Mouse (Mus musculus) frontal cortex, postnatal 14 days (tissue): Measurements from ENCODE around the gene Kl.

Source experiments
- DNase-seq, 2 experiments: peaks; one replicate each; pipeline ENCODE4 v3.0.0; 2022; ENCODE audit warnings: low spot score in 2 of 2

Gene Kl

GRCm38 (mm10) chr5:151028906-151029305 lies 76.5 kb downstream of the Kl start:
- no peak for DNase-seq

GRCm38 (mm10) chr5:151034715-151035512 lies 82.5 kb downstream of the Kl start:
- DNase-seq: no peak

GRCm38 (mm10) chr5:151037871-151038270 lies 85.5 kb downstream of the Kl start:
- DNase-seq: no peak

- DNase-seq: no peak
Observed at GRCm38 (mm10) chr5:151042911-151043310, 90.5 kb downstream of the Kl start.
